ENCODE assay signal across 11 mouse cellular contexts in genomic region chr13:113730062-113730775, GRCm38 (mm10).
DNase-seq lines count a peak whose midpoint lies in the region; ATAC-seq and TF ChIP-seq lines count a peak whose summit lies in the region.
"Had no signal": no experiment of that assay in that cellular context is flagged by ENCODE, and none has a peak within 500 bp of the region (broad histone marks: within the 10 kb centered on the region; RNA-seq: fewer than 3 reads in every experiment).

No protein-coding gene starts in this region.

- no peaks in the 10 kb centered on the region for H3K27me3 ChIP-seq in heart, adult 2 months (ENCODE audit: control insufficient read depth, insufficient read depth, low read length)
- H3K27me3 ChIP-seq in C2C12 (ENCODE audit: control insufficient read depth, insufficient read depth, insufficient read length), result no peaks in the 10 kb centered on the region
- H3K27me3 ChIP-seq: hindbrain, embryonic 13.5 days had no signal

- no peak for TF ChIP-seq CTCF in heart, adult 2 months (IDR thresholded peaks at IDR 0.05)
- no peak for TF ChIP-seq CTCF in C2C12 (IDR thresholded peaks at IDR 0.05; ENCODE audit: control insufficient read depth, insufficient read depth, insufficient read length)

- H3K27ac ChIP-seq in heart, adult 2 months, result peak overlapping the region; percentile 66
- H3K27ac ChIP-seq: hindbrain, embryonic 13.5 days; layer of hippocampus, adult 2 months; stomach, postnatal 0 days had no signal

- no peak overlapping the region for H3ac ChIP-seq in C2C12 (ENCODE audit: control insufficient read depth, insufficient read length, low read depth)

- intact Hi-C loops in heart, adult 2 months (cut with DNase I), result no loop called here
- intact Hi-C loops in heart, postnatal 36 days (cut with DNase I), result no loop called here
- intact Hi-C loops in heart, postnatal 10 days (cut with DNase I), result no loop called here

- H3K79me3 ChIP-seq in C2C12 (ENCODE audit: low read depth), result no peaks in the 10 kb centered on the region

- ATAC-seq in erythroid progenitor cell, adult 5-6 weeks (replicated peaks; ENCODE audit: low FRiP score, poor library complexity, severe bottlenecking), result no peak
- ATAC-seq in activated CD4-positive, CD25-positive, alpha-beta regulatory T cell, adult 4 months, result no peak

- no peak for TF ChIP-seq POLR2A in heart, adult 2 months (IDR thresholded peaks at IDR 0.05; ENCODE audit: insufficient read depth, low read depth, low read length)

- H3K36me3 ChIP-seq in heart, adult 2 months (ENCODE audit: control insufficient read depth, insufficient read depth, low read length), result no peaks in the 10 kb centered on the region
- H3K36me3 ChIP-seq in C2C12 (ENCODE audit: control insufficient read depth, insufficient read depth), result no peaks in the 10 kb centered on the region
- H3K36me3 ChIP-seq: hindbrain, embryonic 13.5 days had no signal

- H3K4me1 ChIP-seq in heart, adult 2 months (ENCODE audit: control insufficient read depth, insufficient read depth, low read length), result no peaks in the 10 kb centered on the region; the same call in 1 of the 2 replicates

- H3K4me3 ChIP-seq in heart, adult 2 months, result no peak overlapping the region
- H3K4me3 ChIP-seq in C2C12 (ENCODE audit: insufficient read depth, poor library complexity, severe bottlenecking), result no peak overlapping the region
- H3K4me3 ChIP-seq: hindbrain, embryonic 13.5 days; layer of hippocampus, adult 2 months had no signal

- WGBS in heart, adult 2 months, result 61% methylated on average over 6 of the region's 6 CpGs

- TF ChIP-seq EP300 in heart, adult 2 months (IDR thresholded peaks at IDR 0.05; ENCODE audit: insufficient read depth, low read depth, low read length), result no peak

- no peaks in the 10 kb centered on the region for H3K79me2 ChIP-seq in heart, adult 2 months (replicated peaks; ENCODE audit: control insufficient read depth, insufficient read depth, low read length)
- H3K79me2 ChIP-seq in C2C12 (ENCODE audit: control insufficient read depth, insufficient read depth), result no peaks in the 10 kb centered on the region

- H3K9ac ChIP-seq in heart, adult 2 months (ENCODE audit: low read depth, low read length), result no peak overlapping the region
- H3K9ac ChIP-seq: hindbrain, embryonic 13.5 days had no signal

- DNase-seq in heart, adult 2 months, result peak in 1 of 2 experiments; percentile 15
- DNase-seq in heart, postnatal 36 days, result no peak
- DNase-seq in NIH3T3 (ENCODE audit: low read depth), result peak; percentile 14
- DNase-seq in heart, postnatal 10 days, result peak; percentile 39 to 45
- DNase-seq: embryo, embryonic 11 days had no signal

TF ChIP-seq in C2C12, 6 proteins besides CTCF, POLR2A, EP300 and RAD21:
- TF ChIP-seq CEBPB (IDR thresholded peaks at IDR 0.05; ENCODE audit: low read depth) (peak; percentile 84), MAX (IDR thresholded peaks at IDR 0.05) (no peak), FOSL1 (IDR thresholded peaks at IDR 0.05; ENCODE audit: insufficient read depth, low read length, poor library complexity, severe bottlenecking) (no peak), MYOD1 (IDR thresholded peaks at IDR 0.05; ENCODE audit: control insufficient read depth, insufficient read length, low read depth) (peak; percentile 76), USF1 (IDR thresholded peaks at IDR 0.05; ENCODE audit: low read depth) (peak; percentile 73), MYOG (IDR thresholded peaks at IDR 0.05; ENCODE audit: control insufficient read depth, extremely low read depth, insufficient read length) (no peak)

Comparison
In these comparisons a context has a peak if more than half of its experiments do, and no peak if none do; other contexts are left out.
1. DNase-seq: peak in NIH3T3 (single experiment) and heart, postnatal 10 days (2 of 2); none in heart, postnatal 36 days (0 of 2).